Mouse (Mus musculus): ENCODE results near the gene Gm364. TPM values are rescaled to one million over a fixed set of nuclear protein-coding genes. Genes with fewer than 3 reads are reported as not detected.
A peak's percentile ranks its signal among the peaks of the same experiment; 100 is the strongest.

Gene Gm364
- polyA plus RNA-seq (2015; fragmentation: Nextera tagmentation; extraction: Ambion mirVana), result not detected in 2 replicates

GRCm38 (mm10) chrX:57408769-57409168, at the start of gene Gm364:
Gene Gm364, plus strand, starts transcription at chrX:57409154.
- no peak for ATAC-seq (replicated peaks)
- no peaks in the 10 kb centered on the region for H3K9me3 ChIP-seq
- no peak within 1 kb of the TSS for H3K9ac ChIP-seq

DNA sequence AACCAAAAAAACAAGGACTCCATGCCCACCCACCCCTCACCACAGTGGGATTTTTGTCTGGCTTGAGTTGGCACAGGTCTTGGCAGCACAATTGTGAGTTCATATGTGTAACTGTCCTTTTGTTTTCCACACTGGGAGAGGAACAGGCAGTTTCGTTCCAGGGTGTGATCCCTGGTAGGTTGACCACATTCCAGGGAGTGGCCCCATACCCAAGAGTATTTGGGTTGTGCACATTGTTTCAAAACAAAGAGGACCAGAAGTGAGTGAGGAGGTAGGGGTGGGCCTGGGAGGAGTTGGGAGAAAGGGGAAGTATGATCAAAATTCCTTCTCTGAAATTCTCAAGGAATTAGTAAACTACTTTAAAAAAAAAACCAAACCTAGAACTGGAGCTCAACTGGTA, 49.6 kb upstream of the Gm364 start:
- no peak overlapping the region for H3K9ac ChIP-seq
- no peak for ATAC-seq (replicated peaks)
- H3K27me3 ChIP-seq (replicated peaks), result no peaks in the 10 kb centered on the region
- H3K9me3 ChIP-seq, result no peaks in the 10 kb centered on the region
- WGBS, result 54% methylated on average over 1 of the region's 1 CpGs
- no peak overlapping the region for H3K27ac ChIP-seq
- H3K4me2 ChIP-seq, result no peak overlapping the region
- H3K4me1 ChIP-seq, result no peaks in the 10 kb centered on the region
- H3K4me3 ChIP-seq, result no peak overlapping the region
- no peaks in the 10 kb centered on the region for H3K36me3 ChIP-seq (replicated peaks)

More at GRCm38 (mm10) chrX:57408769-57409168, at the start of gene Gm364:
- Histone ChIP-seq H3K4me3 (no peak within 1 kb of the TSS), H3K27ac (no peak within 1 kb of the TSS), H3K4me1 (no peaks in the 10 kb centered on the region), H3K27me3 (replicated peaks) (no peaks in the 10 kb centered on the region), H3K36me3 (replicated peaks) (no peaks in the 10 kb centered on the region), H3K4me2 (no peak within 1 kb of the TSS)
- WGBS, result 91% methylated on average over 12 of the region's 12 CpGs

- ATAC-seq (replicated peaks), result no peak
- no peaks in the 10 kb centered on the region for H3K9me3 ChIP-seq
- no peak overlapping the region for H3K9ac ChIP-seq
- no peaks in the 10 kb centered on the region for H3K4me1 ChIP-seq
- no peaks in the 10 kb centered on the region for H3K36me3 ChIP-seq (replicated peaks)
- no peaks in the 10 kb centered on the region for H3K27me3 ChIP-seq (replicated peaks)
- 60% methylated on average over 2 of the region's 2 CpGs for WGBS
- no peak overlapping the region for H3K27ac ChIP-seq
- H3K4me3 ChIP-seq, result no peak overlapping the region
- H3K4me2 ChIP-seq, result no peak overlapping the region
Measured at GRCm38 (mm10) chrX:57364891-57365569, 43.9 kb upstream of the Gm364 start.

DNA sequence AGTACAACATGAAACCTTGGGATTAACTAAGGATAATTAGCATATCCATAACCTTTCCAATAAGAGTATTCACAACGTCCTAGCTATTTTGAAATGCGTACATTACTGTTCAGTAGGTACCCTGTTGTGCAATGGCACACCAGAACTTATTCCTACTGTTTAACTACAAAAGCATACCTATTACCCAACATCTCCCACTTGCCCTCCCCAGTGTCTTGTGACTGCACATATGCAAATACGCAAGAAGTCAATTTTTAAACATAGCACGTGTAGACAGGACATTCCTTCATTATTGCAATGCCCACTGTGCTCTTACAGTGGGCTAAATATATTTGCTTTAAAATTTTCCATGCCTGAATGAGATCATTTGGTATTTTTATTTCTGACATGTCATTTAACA, 36.0 kb upstream of the Gm364 start:
- Histone ChIP-seq H3K4me3 (no peak overlapping the region), H3K27me3 (replicated peaks) (no peaks in the 10 kb centered on the region), H3K27ac (no peak overlapping the region), H3K36me3 (replicated peaks) (0 out of 2 replicates have a peak, but pooled peaks cover 5% of the 10 kb centered on the region), H3K4me2 (no peak overlapping the region), H3K9ac (no peak overlapping the region), H3K9me3 (no peaks in the 10 kb centered on the region), H3K4me1 (no peaks in the 10 kb centered on the region)
- ATAC-seq (replicated peaks), result no peak
- 84% methylated on average over 4 of the region's 4 CpGs for WGBS

GRCm38 (mm10) chrX:57373543-57373942, 35.4 kb upstream of the Gm364 start:
- Histone ChIP-seq H3K9ac (no peak overlapping the region), H3K4me2 (no peak overlapping the region), H3K27ac (no peak overlapping the region), H3K4me1 (no peaks in the 10 kb centered on the region), H3K4me3 (no peak overlapping the region), H3K27me3 (replicated peaks) (no peaks in the 10 kb centered on the region), H3K9me3 (no peaks in the 10 kb centered on the region), H3K36me3 (replicated peaks) (0 out of 2 replicates have a peak, but pooled peaks cover 5% of the 10 kb centered on the region)
- no peak for ATAC-seq (replicated peaks)
- WGBS, result 85% methylated on average over 2 of the region's 2 CpGs

GRCm38 (mm10) chrX:57374029-57374428, 34.9 kb upstream of the Gm364 start:
- no peak overlapping the region for H3K4me2 ChIP-seq
- no peak for ATAC-seq (replicated peaks)
- H3K27me3 ChIP-seq (replicated peaks), result no peaks in the 10 kb centered on the region

DNA sequence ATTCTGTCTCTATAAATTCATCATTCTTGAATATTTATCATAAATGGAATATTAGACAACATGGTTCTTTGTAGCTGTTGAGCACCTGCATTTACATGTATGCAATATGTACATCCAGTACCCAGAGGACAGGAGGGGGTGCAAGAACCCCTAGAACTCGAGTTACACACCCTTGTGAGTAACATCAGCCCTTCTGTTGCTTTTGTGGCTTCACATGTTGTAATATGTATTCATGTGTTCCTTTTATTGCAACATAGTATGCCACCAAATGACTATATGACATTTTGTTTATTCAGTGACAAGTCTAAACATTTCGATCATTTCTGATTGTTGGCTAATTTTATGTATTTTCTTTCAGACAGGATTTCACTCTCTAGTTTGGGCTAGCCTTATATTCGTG, 31.9 kb upstream of the Gm364 start:
- H3K27me3 ChIP-seq (replicated peaks), result no peaks in the 10 kb centered on the region
- no peak overlapping the region for H3K27ac ChIP-seq
- H3K4me1 ChIP-seq, result no peaks in the 10 kb centered on the region
- 83% methylated on average over 3 of the region's 3 CpGs for WGBS
- H3K9me3 ChIP-seq, result no peaks in the 10 kb centered on the region
- peaks cover 12% of the 10 kb centered on the region; the same call in 1 of the 2 replicates for H3K36me3 ChIP-seq (replicated peaks)
- no peak overlapping the region for H3K9ac ChIP-seq
- ATAC-seq (replicated peaks), result no peak
- H3K4me2 ChIP-seq, result no peak overlapping the region
- no peak overlapping the region for H3K4me3 ChIP-seq

More at GRCm38 (mm10) chrX:57374029-57374428, 34.9 kb upstream of the Gm364 start:
- WGBS, result 85% methylated on average over 2 of the region's 2 CpGs
- Histone ChIP-seq H3K4me3 (no peak overlapping the region), H3K27ac (no peak overlapping the region), H3K9me3 (no peaks in the 10 kb centered on the region), H3K36me3 (replicated peaks) (0 out of 2 replicates have a peak, but pooled peaks cover 7% of the 10 kb centered on the region), H3K9ac (no peak overlapping the region), H3K4me1 (no peaks in the 10 kb centered on the region)

DNA sequence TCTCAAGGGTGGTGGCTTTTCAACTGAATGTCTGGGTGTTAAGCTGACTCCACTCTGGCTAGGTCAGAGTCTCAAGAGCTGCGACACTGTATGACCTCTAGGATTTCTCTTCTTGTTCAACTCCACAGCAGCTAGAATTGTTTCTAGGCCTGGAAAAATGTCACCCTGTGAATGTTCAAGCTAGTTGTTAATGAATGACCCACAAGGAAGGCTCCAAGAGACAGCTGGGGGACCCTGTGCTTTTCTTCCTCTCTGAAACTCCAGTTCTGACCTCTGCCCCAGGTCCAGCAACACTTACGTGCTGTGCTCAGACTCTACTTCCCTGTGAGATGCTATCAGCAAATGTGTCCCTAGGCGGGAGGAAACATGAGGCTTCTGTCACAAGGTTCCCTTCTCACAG, 30.4 kb upstream of the Gm364 start:
- H3K4me1 ChIP-seq, result no peaks in the 10 kb centered on the region
- 91% methylated on average over 3 of the region's 3 CpGs for WGBS
- no peaks in the 10 kb centered on the region for H3K9me3 ChIP-seq
- no peaks in the 10 kb centered on the region for H3K27me3 ChIP-seq (replicated peaks)
- H3K4me2 ChIP-seq, result no peak overlapping the region
- no peak overlapping the region for H3K9ac ChIP-seq
- ATAC-seq (replicated peaks), result no peak
- H3K36me3 ChIP-seq (replicated peaks), result peaks cover 12% of the 10 kb centered on the region; the same call in 1 of the 2 replicates
- H3K27ac ChIP-seq, result no peak overlapping the region
- no peak overlapping the region for H3K4me3 ChIP-seq

DNA sequence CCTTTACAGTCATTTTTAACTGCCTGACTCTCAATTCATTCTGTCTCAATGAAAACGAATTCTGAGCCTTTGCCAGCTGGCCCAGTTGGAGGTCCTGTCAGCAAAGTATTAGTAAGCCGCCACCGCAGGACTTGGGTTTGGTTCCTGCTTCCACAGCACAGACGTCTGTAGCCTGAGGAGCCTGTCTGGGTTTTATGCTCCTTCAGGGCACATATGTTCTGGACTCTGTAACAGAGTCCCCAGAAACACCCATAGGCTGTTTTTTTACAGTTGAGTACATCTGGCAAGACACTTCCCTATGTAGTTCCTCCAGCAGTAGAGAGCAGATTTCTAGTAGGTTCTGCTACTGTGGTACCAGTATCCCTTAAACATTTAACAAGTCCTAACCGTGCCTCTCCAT, 28.0 kb upstream of the Gm364 start:
- H3K4me1 ChIP-seq, result no peaks in the 10 kb centered on the region
- H3K9ac ChIP-seq, result no peak overlapping the region
- ATAC-seq (replicated peaks), result 0 out of 2 replicates have a peak, but pooled peaks have one; percentile 24
- no peaks in the 10 kb centered on the region for H3K9me3 ChIP-seq
- peaks cover 12% of the 10 kb centered on the region; the same call in 1 of the 2 replicates for H3K36me3 ChIP-seq (replicated peaks)
- H3K4me2 ChIP-seq, result no peak overlapping the region
- 55% methylated on average over 5 of the region's 5 CpGs for WGBS
- no peak overlapping the region for H3K4me3 ChIP-seq
- no peaks in the 10 kb centered on the region for H3K27me3 ChIP-seq (replicated peaks)
- H3K27ac ChIP-seq, result no peak overlapping the region

DNA sequence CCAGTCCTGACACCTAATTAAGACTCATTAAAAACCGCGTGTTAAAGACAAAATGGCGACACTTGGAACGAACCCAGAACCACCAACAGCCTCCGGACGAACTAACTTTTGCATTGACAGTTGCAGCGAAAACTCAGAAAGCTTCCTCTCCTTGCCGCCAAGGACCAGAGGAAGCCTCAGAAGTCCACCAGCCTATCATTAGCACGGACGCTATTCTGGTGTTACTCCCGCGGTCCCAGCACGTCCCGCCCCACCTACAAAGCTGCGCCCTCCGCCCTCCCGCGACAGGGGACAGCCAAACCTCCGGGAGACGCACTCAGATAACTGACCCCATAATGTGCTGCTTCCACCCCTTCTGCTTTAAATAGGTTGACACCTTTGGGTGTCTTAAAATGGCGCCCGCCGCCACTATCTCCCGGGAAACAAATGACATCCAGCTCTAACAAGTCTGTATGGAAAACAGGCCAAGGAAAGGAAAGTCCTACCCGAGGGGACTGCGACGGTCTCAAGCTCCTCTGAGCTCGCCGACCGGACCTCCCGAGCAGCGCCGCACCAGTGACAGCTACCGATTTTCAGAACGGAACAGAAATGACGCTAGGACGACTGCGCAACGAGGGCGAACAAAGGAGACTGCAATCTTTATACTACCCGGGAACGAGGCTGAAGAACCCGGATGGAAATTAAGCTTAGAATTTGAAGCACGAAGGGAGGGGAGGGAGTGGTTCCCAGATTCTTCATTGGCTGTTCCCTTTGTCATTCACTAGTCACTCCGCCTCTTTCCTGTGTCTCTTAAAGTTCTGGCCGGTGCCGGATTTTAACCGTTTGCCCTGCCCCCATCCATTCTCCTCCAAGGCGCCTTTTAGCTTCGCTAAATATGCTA, 16.3 kb upstream of the Gm364 start, which contains the start of gene Rbmx:
Gene Rbmx (minus strand): TSS at position 670 of the 880 bp plus-strand sequence.
- ATAC-seq (replicated peaks), result peak; percentile 97
- peak within 1 kb of the TSS; percentile 46 for H3K4me2 ChIP-seq
- WGBS, result 22% methylated on average over 50 of the region's 50 CpGs
- no peaks in the 10 kb centered on the region for H3K27me3 ChIP-seq (replicated peaks)
- H3K9me3 ChIP-seq, result no peaks in the 10 kb centered on the region
- peak within 1 kb of the TSS; percentile 76 for H3K9ac ChIP-seq
- peaks cover 6% of the 10 kb centered on the region; the same call in 1 of the 2 replicates for H3K4me1 ChIP-seq
- H3K27ac ChIP-seq, result peak within 1 kb of the TSS; percentile 93
- peak within 1 kb of the TSS; percentile 57 for H3K4me3 ChIP-seq
- peaks cover 9% of the 10 kb centered on the region; the same call in 1 of the 2 replicates for H3K36me3 ChIP-seq (replicated peaks)

GRCm38 (mm10) chrX:57393412-57393811, 15.5 kb upstream of the Gm364 start:
- H3K4me2 ChIP-seq, result peak overlapping the region; percentile 42
- H3K9ac ChIP-seq, result no peak overlapping the region
- H3K4me1 ChIP-seq, result peaks cover 6% of the 10 kb centered on the region; the same call in 1 of the 2 replicates
- H3K27ac ChIP-seq, result no peak overlapping the region; the same call in 1 of the 2 replicates
- no peaks in the 10 kb centered on the region for H3K9me3 ChIP-seq
- peaks cover 9% of the 10 kb centered on the region; the same call in 1 of the 2 replicates for H3K36me3 ChIP-seq (replicated peaks)
- H3K27me3 ChIP-seq (replicated peaks), result no peaks in the 10 kb centered on the region
- ATAC-seq (replicated peaks), result peak; percentile 57
- peak overlapping the region; percentile 57 for H3K4me3 ChIP-seq
- WGBS, result 29% methylated on average over 7 of the region's 7 CpGs

- H3K27ac ChIP-seq, result no peak overlapping the region
- H3K9me3 ChIP-seq, result no peaks in the 10 kb centered on the region
- H3K4me3 ChIP-seq, result no peak overlapping the region
- H3K4me1 ChIP-seq, result no peaks in the 10 kb centered on the region
- no peaks in the 10 kb centered on the region for H3K36me3 ChIP-seq (replicated peaks)
- no peak for ATAC-seq (replicated peaks)
- 76% methylated on average over 1 of the region's 1 CpGs for WGBS
- no peak overlapping the region for H3K9ac ChIP-seq
- H3K27me3 ChIP-seq (replicated peaks), result no peaks in the 10 kb centered on the region
- no peak overlapping the region for H3K4me2 ChIP-seq
Measured at GRCm38 (mm10) chrX:57401388-57401787, 7.6 kb upstream of the Gm364 start.

Measured in midbrain, embryonic 15.5 days (tissue).